Mouse (Mus musculus): Measurements from ENCODE around the gene Txndc12. TPM values are rescaled to one million over a fixed set of nuclear protein-coding genes. Genes with fewer than 3 reads are reported as not detected.

The Txndc12 gene
- polyA plus RNA-seq, 1 experiment = 25.3 TPM

DNA sequence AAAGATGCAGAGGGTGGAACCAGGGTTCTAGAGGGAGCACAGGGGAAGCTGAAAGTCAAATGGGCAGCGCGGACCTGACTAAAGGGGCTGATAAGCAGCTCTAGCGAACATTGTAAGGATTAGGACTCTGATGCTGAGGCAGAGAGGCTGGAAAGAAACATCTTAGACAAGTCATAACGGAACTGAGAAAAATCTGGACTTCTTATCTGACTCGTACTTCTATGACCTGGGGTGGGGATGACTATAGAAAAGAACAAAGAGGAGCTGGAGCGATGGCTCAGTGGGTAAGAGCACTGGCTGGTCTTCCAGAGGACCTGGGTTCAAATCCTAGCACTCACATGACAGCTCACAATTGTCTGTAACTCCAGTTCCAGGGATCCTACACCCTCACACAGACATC lies 43.5 kb downstream of the Txndc12 start:
- Histone ChIP-seq H3K27me3 (replicated peaks; ENCODE audit: control insufficient read depth, insufficient read depth, low read length) (peaks cover 2% of the 10 kb centered on the region; the same call in 1 of the 2 replicates), H3K4me1 (ENCODE audit: control insufficient read depth, insufficient read depth, low read length) (no peaks in the 10 kb centered on the region), H3K27ac (ENCODE audit: insufficient read depth, low read depth, low read length) (no peak overlapping the region), H3K36me3 (ENCODE audit: control insufficient read depth, insufficient read depth, low read length) (no peaks in the 10 kb centered on the region), H3K4me3 (ENCODE audit: insufficient read depth, low read depth, low read length) (no peak overlapping the region)
- WGBS = 89% methylated on average over 6 of the region's 6 CpGs
- no peak for DNase-seq
- TF ChIP-seq CTCF (conservative IDR thresholded peaks at IDR 0.05; ENCODE audit: insufficient read depth, insufficient read length, low read depth, low read length) (no peak), POLR2A (IDR thresholded peaks at IDR 0.05; ENCODE audit: low read depth, low read length) (no peak)

DNA sequence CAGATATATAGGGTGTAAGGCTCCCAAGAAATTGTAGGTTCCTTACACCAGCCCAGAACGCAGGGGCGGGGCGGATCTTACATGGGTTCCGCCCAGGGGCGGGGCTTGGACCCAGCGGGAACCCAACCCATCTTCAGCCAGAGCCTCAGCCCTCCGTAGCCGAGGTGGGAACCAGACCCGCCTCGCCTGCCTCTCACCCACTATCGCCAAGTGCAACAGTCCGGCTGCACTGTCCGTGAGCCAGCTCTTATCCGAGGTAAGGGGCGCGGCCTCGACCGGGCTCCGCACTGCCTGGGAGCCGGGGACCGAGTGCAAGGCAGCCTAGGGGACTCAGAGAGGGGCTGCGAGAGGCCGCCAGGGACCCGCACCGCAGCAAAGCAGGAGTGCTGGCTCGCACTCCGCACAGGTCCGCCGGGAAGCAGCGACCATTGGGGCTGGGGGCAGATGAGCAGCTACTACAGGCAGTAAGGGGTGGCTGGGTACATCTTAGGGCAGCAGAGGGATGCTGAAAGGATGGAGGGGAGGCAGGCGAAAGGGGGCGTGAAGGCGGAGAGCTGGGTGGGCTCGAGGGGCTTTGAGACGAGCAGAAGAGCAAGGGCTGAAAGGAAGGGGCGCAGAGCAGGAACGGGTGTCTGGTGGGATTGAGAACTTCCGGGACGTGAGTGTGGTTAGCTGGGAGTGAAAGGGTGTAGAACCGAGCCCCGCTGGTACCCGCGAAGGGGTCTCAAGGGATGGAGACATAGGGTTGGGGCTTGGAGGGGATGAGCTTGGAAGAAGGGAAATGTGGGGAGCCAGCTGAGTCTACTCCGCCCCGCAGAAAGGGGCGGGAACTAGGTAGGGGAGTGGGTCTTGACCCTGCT lies 44.8 kb downstream of the Txndc12 start, which contains the start of gene Rab3b:
Rab3b (plus strand) TSS at position 101 of the 860 bp plus-strand sequence.
- Histone ChIP-seq H3K4me1 (ENCODE audit: control insufficient read depth, insufficient read depth, low read length) (no peaks in the 10 kb centered on the region), H3K4me3 (ENCODE audit: insufficient read depth, low read depth, low read length) (peak within 1 kb of the TSS; percentile 47; the same call in 1 of the 2 replicates), H3K36me3 (ENCODE audit: control insufficient read depth, insufficient read depth, low read length) (no peaks in the 10 kb centered on the region), H3K27me3 (replicated peaks; ENCODE audit: control insufficient read depth, insufficient read depth, low read length) (peaks cover 2% of the 10 kb centered on the region; the same call in 1 of the 2 replicates), H3K27ac (ENCODE audit: insufficient read depth, low read depth, low read length) (no peak within 1 kb of the TSS)
- peak; percentile 31 for DNase-seq
- no peak for TF ChIP-seq POLR2A (IDR thresholded peaks at IDR 0.05; ENCODE audit: low read depth, low read length)
- TF ChIP-seq CTCF (conservative IDR thresholded peaks at IDR 0.05; ENCODE audit: insufficient read depth, insufficient read length, low read depth, low read length) = no peak
- WGBS = 2% methylated on average over 46 of the region's 46 CpGs

GRCm38 (mm10) chr4:108883815-108884214 lies 49.4 kb downstream of the Txndc12 start:
- H3K27ac ChIP-seq (ENCODE audit: insufficient read depth, low read depth, low read length) = no peak overlapping the region
- DNase-seq = no peak
- H3K4me1 ChIP-seq (ENCODE audit: control insufficient read depth, insufficient read depth, low read length) = no peaks in the 10 kb centered on the region
- no peaks in the 10 kb centered on the region for H3K36me3 ChIP-seq (ENCODE audit: control insufficient read depth, insufficient read depth, low read length)
- H3K4me3 ChIP-seq (ENCODE audit: insufficient read depth, low read depth, low read length) = no peak overlapping the region
- H3K27me3 ChIP-seq (replicated peaks; ENCODE audit: control insufficient read depth, insufficient read depth, low read length) = peaks cover 2% of the 10 kb centered on the region; the same call in 1 of the 2 replicates
- WGBS = 73% methylated on average over 13 of the region's 13 CpGs
- TF ChIP-seq POLR2A (IDR thresholded peaks at IDR 0.05; ENCODE audit: low read depth, low read length) = no peak
- TF ChIP-seq CTCF (conservative IDR thresholded peaks at IDR 0.05; ENCODE audit: insufficient read depth, insufficient read length, low read depth, low read length) = no peak

GRCm38 (mm10) chr4:108887456-108887855 lies 53.1 kb downstream of the Txndc12 start:
- Histone ChIP-seq H3K4me3 (ENCODE audit: insufficient read depth, low read depth, low read length) (no peak overlapping the region), H3K4me1 (ENCODE audit: control insufficient read depth, insufficient read depth, low read length) (no peaks in the 10 kb centered on the region), H3K27me3 (replicated peaks; ENCODE audit: control insufficient read depth, insufficient read depth, low read length) (no peaks in the 10 kb centered on the region), H3K36me3 (ENCODE audit: control insufficient read depth, insufficient read depth, low read length) (no peaks in the 10 kb centered on the region), H3K27ac (ENCODE audit: insufficient read depth, low read depth, low read length) (no peak overlapping the region)
- TF ChIP-seq CTCF (conservative IDR thresholded peaks at IDR 0.05; ENCODE audit: insufficient read depth, insufficient read length, low read depth, low read length) (no peak), POLR2A (IDR thresholded peaks at IDR 0.05; ENCODE audit: low read depth, low read length) (no peak)
- DNase-seq = no peak
- WGBS = 90% methylated on average over 4 of the region's 4 CpGs

- Histone ChIP-seq H3K4me3 (ENCODE audit: insufficient read depth, low read depth, low read length) (no peak overlapping the region), H3K27me3 (replicated peaks; ENCODE audit: control insufficient read depth, insufficient read depth, low read length) (no peaks in the 10 kb centered on the region; the same call in 1 of the 2 replicates), H3K27ac (ENCODE audit: insufficient read depth, low read depth, low read length) (no peak overlapping the region), H3K36me3 (ENCODE audit: control insufficient read depth, insufficient read depth, low read length) (no peaks in the 10 kb centered on the region), H3K4me1 (ENCODE audit: control insufficient read depth, insufficient read depth, low read length) (no peaks in the 10 kb centered on the region)
- DNase-seq = no peak
- WGBS = 90% methylated on average over 6 of the region's 6 CpGs
- TF ChIP-seq POLR2A (IDR thresholded peaks at IDR 0.05; ENCODE audit: low read depth, low read length) = no peak
- no peak for TF ChIP-seq CTCF (conservative IDR thresholded peaks at IDR 0.05; ENCODE audit: insufficient read depth, insufficient read length, low read depth, low read length)
These were observed 56.5 kb downstream of the Txndc12 start for GRCm38 (mm10) chr4:108890876-108891275.

GRCm38 (mm10) chr4:108900421-108900820 lies 66.0 kb downstream of the Txndc12 start:
- no peak overlapping the region for H3K4me3 ChIP-seq (ENCODE audit: insufficient read depth, low read depth, low read length)
- no peak for TF ChIP-seq POLR2A (IDR thresholded peaks at IDR 0.05; ENCODE audit: low read depth, low read length)
- TF ChIP-seq CTCF (conservative IDR thresholded peaks at IDR 0.05; ENCODE audit: insufficient read depth, insufficient read length, low read depth, low read length) = no peak
- DNase-seq = no peak
- H3K36me3 ChIP-seq (ENCODE audit: control insufficient read depth, insufficient read depth, low read length) = no peaks in the 10 kb centered on the region
- no peaks in the 10 kb centered on the region for H3K27me3 ChIP-seq (replicated peaks; ENCODE audit: control insufficient read depth, insufficient read depth, low read length)
- H3K4me1 ChIP-seq (ENCODE audit: control insufficient read depth, insufficient read depth, low read length) = no peaks in the 10 kb centered on the region
- H3K27ac ChIP-seq (ENCODE audit: insufficient read depth, low read depth, low read length) = no peak overlapping the region
- 87% methylated on average over 7 of the region's 7 CpGs for WGBS

DNA sequence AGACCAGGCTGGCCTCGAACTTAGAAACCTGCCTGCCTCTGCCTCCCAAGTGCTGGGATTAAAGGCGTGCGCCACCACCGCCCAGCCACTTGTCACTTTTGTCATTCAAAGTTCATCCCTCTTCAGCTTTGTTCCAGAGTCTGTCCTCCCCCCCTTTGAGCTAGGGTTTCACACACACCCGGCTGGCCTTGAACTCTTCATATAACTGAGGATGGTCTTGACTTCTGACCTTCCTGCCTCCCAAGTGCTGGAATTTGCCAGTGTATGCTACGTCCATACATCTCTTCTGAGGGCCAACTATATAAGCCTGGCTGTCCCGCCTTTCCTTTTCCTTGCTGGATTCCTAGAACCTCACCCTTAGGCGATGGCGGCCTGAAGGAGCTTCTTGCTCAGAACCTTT lies 68.5 kb downstream of the Txndc12 start:
- DNase-seq = no peak
- H3K4me1 ChIP-seq (ENCODE audit: control insufficient read depth, insufficient read depth, low read length) = no peaks in the 10 kb centered on the region
- TF ChIP-seq POLR2A (IDR thresholded peaks at IDR 0.05; ENCODE audit: low read depth, low read length) (no peak), CTCF (conservative IDR thresholded peaks at IDR 0.05; ENCODE audit: insufficient read depth, insufficient read length, low read depth, low read length) (no peak)
- H3K4me3 ChIP-seq (ENCODE audit: insufficient read depth, low read depth, low read length) = no peak overlapping the region
- no peaks in the 10 kb centered on the region for H3K36me3 ChIP-seq (ENCODE audit: control insufficient read depth, insufficient read depth, low read length)
- 92% methylated on average over 9 of the region's 9 CpGs for WGBS
- H3K27ac ChIP-seq (ENCODE audit: insufficient read depth, low read depth, low read length) = no peak overlapping the region
- no peaks in the 10 kb centered on the region for H3K27me3 ChIP-seq (replicated peaks; ENCODE audit: control insufficient read depth, insufficient read depth, low read length)
